Mouse (Mus musculus) heart, embryonic 10.5 days (tissue): ENCODE results near the gene Tgfb2. TPM values are rescaled to one million over a fixed set of nuclear protein-coding genes. Genes with fewer than 3 reads are reported as not detected.

Experiments
- DNase-seq: peaks from one replicate; pipeline ENCODE4 v3.0.0-alpha.2; 2017; ENCODE audit warnings: low spot score
- H3K27ac ChIP-seq: fragments of 300-500 bp; sonication (generic); 2 replicates; pipeline ENCODE4 v1.5.1; 2016; ENCODE audit warnings: mild to moderate bottlenecking
- H3K27me3 ChIP-seq: fragments of 300-500 bp; sonication (generic); 2 replicates; pipeline ENCODE4 v1.6.1; 2016; ENCODE audit warnings: mild to moderate bottlenecking; ENCODE audit not compliant: poor library complexity, insufficient read depth, severe bottlenecking
- H3K36me3 ChIP-seq: fragments of 300-500 bp; sonication (generic); 2 replicates; pipeline ENCODE4 v1.6.1; 2016; ENCODE audit warnings: mild to moderate bottlenecking, moderate library complexity
- H3K4me1 ChIP-seq: fragments of 300-500 bp; sonication (generic); 2 replicates; pipeline ENCODE4 v1.6.1; 2016; ENCODE audit warnings: mild to moderate bottlenecking
- H3K4me3 ChIP-seq: fragments of 300-500 bp; sonication (generic); 2 replicates; pipeline ENCODE4 v1.5.1; 2016; ENCODE audit warnings: mild to moderate bottlenecking, moderate library complexity
- H3K9me3 ChIP-seq: fragments of 300-500 bp; sonication (generic); 2 replicates; pipeline ENCODE4 v1.6.1; 2016; ENCODE audit warnings: mild to moderate bottlenecking, moderate library complexity
- WGBS: fragments of 180-500 bp; shearing (Covaris S2); methylation state at CpG from one replicate; pipeline ENCODE4 v1.1.7; 2016; 5-methylcytosine and 5-hydroxymethylcytosine counted together
- polyA plus RNA-seq: library from polyadenylated mRNA; unstranded; fragments of >200 nt; fragmentation: Nextera tagmentation; extraction: Ambion mirVana; gene quantifications from 2 replicates; pipeline ENCODE4 v1.2.1, GENCODE M21; 2016

Tgfb2 gene
- polyA plus RNA-seq, 1 experiment from 2014 or later, result 69.4 TPM

- 0 out of 2 replicates have a peak overlapping the region, but pooled peaks have one; percentile 62 for H3K27ac ChIP-seq
- H3K36me3 ChIP-seq, result no peaks in the 10 kb centered on the region
- H3K4me1 ChIP-seq, result peaks cover 41% of the 10 kb centered on the region
- no peak overlapping the region for H3K4me3 ChIP-seq
- DNase-seq, result no peak
- H3K9me3 ChIP-seq, result no peaks in the 10 kb centered on the region
- no peaks in the 10 kb centered on the region for H3K27me3 ChIP-seq
Observed at GRCm38 (mm10) chr1:186583933-186584332, 121.9 kb downstream of the Tgfb2 start.

DNA sequence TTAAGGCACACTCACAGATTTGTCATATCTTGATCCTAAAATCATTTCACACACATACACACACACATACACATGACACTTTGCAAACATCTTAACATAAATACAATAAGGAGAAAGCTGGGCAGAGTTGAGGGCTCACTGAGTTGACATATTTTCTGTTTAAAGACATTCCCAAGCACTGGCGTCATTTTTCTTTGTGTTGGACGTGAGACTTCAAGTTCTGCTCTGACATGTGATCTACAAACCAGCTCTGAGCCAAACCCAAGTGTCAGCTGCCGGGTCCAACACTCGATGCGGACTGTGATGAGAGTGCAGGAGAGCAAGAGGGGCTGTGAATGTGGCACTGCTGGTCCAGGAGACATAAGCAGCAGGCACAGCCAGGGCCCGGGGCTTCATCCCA lies 123.7 kb downstream of the Tgfb2 start:
- 83% methylated on average over 6 of the region's 6 CpGs for WGBS

GRCm38 (mm10) chr1:186581666-186582065 lies 124.1 kb downstream of the Tgfb2 start:
- DNase-seq, result no peak
- 70% methylated on average over 2 of the region's 2 CpGs for WGBS
- no peak overlapping the region for H3K4me3 ChIP-seq
- H3K27ac ChIP-seq, result peak overlapping the region; percentile 56; the same call in 1 of the 2 replicates
- peaks cover 31% of the 10 kb centered on the region for H3K4me1 ChIP-seq
- H3K36me3 ChIP-seq, result no peaks in the 10 kb centered on the region
- no peaks in the 10 kb centered on the region for H3K9me3 ChIP-seq
- no peaks in the 10 kb centered on the region for H3K27me3 ChIP-seq

More for the DNA sequence above, 123.7 kb downstream of the Tgfb2 start:
- Histone ChIP-seq H3K27me3 (no peaks in the 10 kb centered on the region), H3K9me3 (no peaks in the 10 kb centered on the region), H3K27ac (no peak overlapping the region), H3K4me1 (peaks cover 36% of the 10 kb centered on the region), H3K4me3 (no peak overlapping the region), H3K36me3 (no peaks in the 10 kb centered on the region)
- no peak for DNase-seq

- Histone ChIP-seq H3K36me3 (no peaks in the 10 kb centered on the region), H3K4me3 (no peak overlapping the region), H3K27me3 (no peaks in the 10 kb centered on the region), H3K9me3 (no peaks in the 10 kb centered on the region), H3K27ac (peak overlapping the region; percentile 56), H3K4me1 (peaks cover 26% of the 10 kb centered on the region)
- 69% methylated on average over 2 of the region's 2 CpGs for WGBS
- DNase-seq, result no peak
Observed at GRCm38 (mm10) chr1:186581114-186581513, 124.7 kb downstream of the Tgfb2 start.

DNA sequence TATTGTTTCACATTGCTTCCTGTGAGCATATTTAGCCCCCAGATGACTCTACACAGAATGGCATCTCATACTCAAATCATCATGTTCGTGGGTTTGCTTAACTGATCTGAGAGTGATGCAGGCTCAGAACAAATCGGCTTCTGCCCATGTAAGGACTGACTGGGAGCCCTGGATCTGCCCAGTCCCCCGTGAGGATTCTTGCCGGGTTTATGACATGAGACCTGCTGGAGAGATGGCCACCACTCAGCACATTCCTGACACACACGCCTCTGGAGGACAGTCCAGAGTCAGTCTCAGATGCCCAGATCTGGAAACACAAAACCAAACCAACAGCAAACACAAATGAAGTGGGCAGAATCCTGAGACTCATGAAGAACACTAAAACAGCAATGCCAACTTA lies 128.5 kb downstream of the Tgfb2 start:
- WGBS, result 54% methylated on average over 5 of the region's 5 CpGs
- Histone ChIP-seq H3K9me3 (no peaks in the 10 kb centered on the region), H3K4me1 (peaks cover 23% of the 10 kb centered on the region), H3K4me3 (no peak overlapping the region), H3K36me3 (no peaks in the 10 kb centered on the region), H3K27ac (peak overlapping the region; percentile 32; the same call in 1 of the 2 replicates), H3K27me3 (no peaks in the 10 kb centered on the region)
- DNase-seq, result no peak

DNA sequence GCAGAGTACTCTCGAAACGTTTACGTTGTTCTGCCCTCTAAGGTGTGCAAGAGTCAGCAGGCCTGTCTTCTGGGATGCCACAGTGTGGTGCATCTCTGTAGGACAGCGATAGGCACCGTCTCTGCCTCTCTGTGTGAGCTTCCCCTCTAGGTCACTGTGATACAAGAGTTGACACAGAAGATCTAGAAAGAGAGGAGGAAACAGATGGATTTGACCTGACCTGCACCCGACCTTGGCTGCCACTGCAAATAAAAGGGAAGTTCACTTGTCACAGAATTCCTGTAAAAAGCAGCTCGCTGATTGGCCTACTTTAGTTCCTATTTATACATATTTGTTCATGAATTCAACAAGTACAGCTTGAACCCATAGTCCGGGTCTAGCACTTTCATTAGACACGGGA lies 130.2 kb downstream of the Tgfb2 start:
- H3K4me3 ChIP-seq, result no peak overlapping the region
- DNase-seq, result no peak
- H3K9me3 ChIP-seq, result no peaks in the 10 kb centered on the region
- H3K4me1 ChIP-seq, result peaks cover 16% of the 10 kb centered on the region
- H3K36me3 ChIP-seq, result no peaks in the 10 kb centered on the region
- H3K27me3 ChIP-seq, result no peaks in the 10 kb centered on the region; the same call in 1 of the 2 replicates
- 73% methylated on average over 9 of the region's 9 CpGs for WGBS
- H3K27ac ChIP-seq, result peak overlapping the region; percentile 56

DNA sequence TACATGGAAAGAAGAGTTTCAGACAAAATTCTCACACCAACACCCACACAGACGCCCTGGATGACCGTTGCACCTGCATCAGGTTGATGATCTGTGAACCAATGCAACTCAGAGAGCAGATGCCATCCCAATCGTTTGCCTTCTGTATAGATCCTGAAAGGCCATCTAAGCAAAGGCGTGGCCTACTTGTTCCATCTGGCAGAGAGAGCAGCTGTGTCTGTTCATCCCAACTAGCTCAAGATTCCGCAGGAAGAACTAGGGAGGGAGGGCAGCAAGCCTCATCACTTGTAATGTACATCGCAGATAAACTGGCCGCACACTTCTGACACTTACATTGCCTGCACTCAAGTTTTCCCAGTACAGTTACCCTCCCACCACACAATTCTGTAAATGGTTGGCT lies 130.7 kb downstream of the Tgfb2 start:
- no peak for DNase-seq
- no peaks in the 10 kb centered on the region for H3K36me3 ChIP-seq
- no peaks in the 10 kb centered on the region for H3K9me3 ChIP-seq
- 77% methylated on average over 7 of the region's 7 CpGs for WGBS
- peak overlapping the region; percentile 56 for H3K27ac ChIP-seq
- no peak overlapping the region for H3K4me3 ChIP-seq
- no peaks in the 10 kb centered on the region; the same call in 1 of the 2 replicates for H3K27me3 ChIP-seq
- H3K4me1 ChIP-seq, result peaks cover 16% of the 10 kb centered on the region

Other genes with a start within 250 kb of the Tgfb2 start
- 56.4 and 86.3 TPM in 2 replicates for gene Rrp15, start 43.4 kb upstream of the Tgfb2 start, polyA plus RNA-seq